Mouse (Mus musculus): Measurements from ENCODE around the gene Trmt1. TPM values are rescaled to one million over a fixed set of nuclear protein-coding genes. Genes with fewer than 3 reads are reported as not detected.

Trmt1 gene
- total RNA-seq, 1 experiment: 260 TPM

GRCm38 (mm10) chr8:84711312-84711711 is 25.2 kb downstream of the Trmt1 start:
- Histone ChIP-seq H3K4me3 (ENCODE audit: insufficient read depth in 1 of 2, low read depth in 1 of 2, low read length in 2 of 2, poor library complexity in 1 of 2, severe bottlenecking in 1 of 2) (no peak overlapping the region), H3K27ac (ENCODE audit: insufficient read depth, low read depth, low read length, poor library complexity, severe bottlenecking) (no peak overlapping the region), H3K9ac (ENCODE audit: insufficient read depth, low read depth, low read length, poor library complexity, severe bottlenecking) (no peak overlapping the region), H3K36me3 (ENCODE audit: control insufficient read depth, insufficient read depth, low read length, poor library complexity, severe bottlenecking) (no peaks in the 10 kb centered on the region), H3K4me1 (ENCODE audit: control insufficient read depth in 2 of 2, insufficient read depth in 2 of 2, low read length in 2 of 2, poor library complexity in 1 of 2) (peaks cover 1 to 28% of the 10 kb centered on the region in 2 experiments; a peak in 2 of 4 replicates), H3K9me3 (ENCODE audit: control insufficient read depth, insufficient read depth, low read depth, low read length) (no peaks in the 10 kb centered on the region)
- TF ChIP-seq CHD2 (IDR thresholded peaks at IDR 0.05; ENCODE audit: low read depth, low read length) (no peak), MAFK (IDR thresholded peaks at IDR 0.05; ENCODE audit: insufficient read depth, low read depth, low read length) (no peak), HCFC1 (IDR thresholded peaks at IDR 0.05; ENCODE audit: borderline replicate concordance, insufficient read depth, low read length) (no peak), ZC3H11A (IDR thresholded peaks at IDR 0.05; ENCODE audit: borderline replicate concordance, low read depth, low read length) (no peak), ZNF384 (IDR thresholded peaks at IDR 0.05; ENCODE audit: low read depth, low read length) (no peak)
- in situ Hi-C loops (cut with MboI; ENCODE audit: low sequenced_read_pairs in 2 of 2, unreplicated experiment in 2 of 2): no loop called here
- DNase-seq (ENCODE audit: low read depth, low spot score): no peak

DNA sequence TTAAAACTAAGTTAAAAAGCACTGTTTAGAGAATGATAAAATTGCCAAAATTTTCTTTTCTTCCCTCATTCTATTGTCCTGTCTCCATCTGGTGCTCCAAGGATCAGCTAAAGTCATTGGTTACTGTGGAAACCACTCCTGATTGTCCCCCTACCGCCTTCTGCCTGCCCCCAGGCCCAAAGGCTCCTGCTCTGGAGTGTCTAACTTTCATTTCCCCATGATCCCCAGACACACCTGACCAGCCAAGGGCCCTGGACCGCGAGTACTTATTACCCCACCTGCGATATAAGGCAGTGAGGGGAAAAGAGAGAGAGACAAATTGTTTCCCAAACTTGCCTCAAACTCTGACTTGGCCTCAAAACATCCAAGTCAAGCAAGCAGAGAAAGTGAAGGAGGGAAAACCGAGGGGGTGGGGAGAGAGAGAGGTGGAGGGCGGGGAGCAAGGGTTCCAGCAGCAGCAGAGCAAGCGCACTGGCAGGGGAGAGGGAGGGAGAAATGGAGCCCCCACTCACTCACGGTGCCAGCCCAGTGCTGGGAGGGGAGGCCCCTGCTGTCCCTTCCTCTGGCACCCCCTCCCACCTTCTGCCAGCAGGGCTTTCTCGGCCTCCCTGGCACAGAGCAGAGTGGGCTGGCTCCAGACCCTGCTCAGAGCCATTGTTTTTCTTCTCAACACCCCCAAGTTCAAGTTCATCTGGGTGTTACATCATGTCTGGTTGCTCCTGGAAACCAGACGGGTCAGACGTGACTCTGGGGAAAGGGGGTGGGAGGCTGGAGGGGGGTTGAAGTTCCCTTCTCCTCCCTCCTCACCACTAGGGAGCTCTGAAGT is 26.0 kb downstream of the Trmt1 start:
- no peak overlapping the region; a peak in 1 of 4 replicates for H3K4me3 ChIP-seq (ENCODE audit: insufficient read depth in 1 of 2, low read depth in 1 of 2, low read length in 2 of 2, poor library complexity in 1 of 2, severe bottlenecking in 1 of 2)
- H3K27ac ChIP-seq (ENCODE audit: insufficient read depth, low read depth, low read length, poor library complexity, severe bottlenecking): no peak overlapping the region
- DNase-seq (ENCODE audit: low read depth, low spot score): no peak
- TF ChIP-seq ZNF384 (IDR thresholded peaks at IDR 0.05; ENCODE audit: low read depth, low read length): no peak
- TF ChIP-seq MAFK (IDR thresholded peaks at IDR 0.05; ENCODE audit: insufficient read depth, low read depth, low read length): no peak
- TF ChIP-seq CHD2 (IDR thresholded peaks at IDR 0.05; ENCODE audit: low read depth, low read length): no peak
- no peak for TF ChIP-seq ZC3H11A (IDR thresholded peaks at IDR 0.05; ENCODE audit: borderline replicate concordance, low read depth, low read length)
- no peak for TF ChIP-seq HCFC1 (IDR thresholded peaks at IDR 0.05; ENCODE audit: borderline replicate concordance, insufficient read depth, low read length)
- H3K9ac ChIP-seq (ENCODE audit: insufficient read depth, low read depth, low read length, poor library complexity, severe bottlenecking): no peak overlapping the region
- no peaks in the 10 kb centered on the region for H3K36me3 ChIP-seq (ENCODE audit: control insufficient read depth, insufficient read depth, low read length, poor library complexity, severe bottlenecking)
- peaks cover 1 to 20% of the 10 kb centered on the region in 2 experiments; a peak in 2 of 4 replicates for H3K4me1 ChIP-seq (ENCODE audit: control insufficient read depth in 2 of 2, insufficient read depth in 2 of 2, low read length in 2 of 2, poor library complexity in 1 of 2)
- in situ Hi-C loops (cut with MboI; ENCODE audit: low sequenced_read_pairs in 2 of 2, unreplicated experiment in 2 of 2): no loop called here
- no peaks in the 10 kb centered on the region for H3K9me3 ChIP-seq (ENCODE audit: control insufficient read depth, insufficient read depth, low read depth, low read length)

DNA sequence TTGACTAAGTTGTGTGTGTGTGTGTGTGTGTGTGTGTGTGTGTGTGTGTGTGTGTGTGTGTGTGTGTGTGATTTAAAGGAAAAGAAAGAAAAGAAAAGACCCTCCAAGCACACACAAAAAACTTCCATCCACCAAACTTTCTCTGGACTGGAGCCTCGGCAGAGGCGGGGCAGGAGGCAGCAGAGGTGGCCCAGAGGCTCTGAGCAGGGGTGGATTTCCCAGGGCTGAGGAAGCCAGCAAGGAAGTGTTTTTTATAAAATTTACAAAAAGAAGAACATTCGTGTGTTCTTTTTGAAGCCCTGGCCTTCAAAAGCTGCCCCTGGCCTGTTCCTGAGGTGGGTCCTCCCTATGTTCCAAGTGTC is 26.6 kb downstream of the Trmt1 start:
- in situ Hi-C loops (cut with MboI; ENCODE audit: low sequenced_read_pairs in 2 of 2, unreplicated experiment in 2 of 2): no loop called here
- DNase-seq (ENCODE audit: low read depth, low spot score): no peak
- Histone ChIP-seq H3K9ac (ENCODE audit: insufficient read depth, low read depth, low read length, poor library complexity, severe bottlenecking) (no peak overlapping the region), H3K36me3 (ENCODE audit: control insufficient read depth, insufficient read depth, low read length, poor library complexity, severe bottlenecking) (no peaks in the 10 kb centered on the region), H3K4me3 (ENCODE audit: insufficient read depth in 1 of 2, low read depth in 1 of 2, low read length in 2 of 2, poor library complexity in 1 of 2, severe bottlenecking in 1 of 2) (no peak overlapping the region), H3K4me1 (ENCODE audit: control insufficient read depth in 2 of 2, insufficient read depth in 2 of 2, low read length in 2 of 2, poor library complexity in 1 of 2) (peaks cover 1 to 15% of the 10 kb centered on the region in 2 experiments; a peak in 2 of 4 replicates), H3K27ac (ENCODE audit: insufficient read depth, low read depth, low read length, poor library complexity, severe bottlenecking) (no peak overlapping the region), H3K9me3 (ENCODE audit: control insufficient read depth, insufficient read depth, low read depth, low read length) (no peaks in the 10 kb centered on the region)
- TF ChIP-seq ZNF384 (IDR thresholded peaks at IDR 0.05; ENCODE audit: low read depth, low read length) (no peak), ZC3H11A (IDR thresholded peaks at IDR 0.05; ENCODE audit: borderline replicate concordance, low read depth, low read length) (no peak), CHD2 (IDR thresholded peaks at IDR 0.05; ENCODE audit: low read depth, low read length) (no peak), MAFK (IDR thresholded peaks at IDR 0.05; ENCODE audit: insufficient read depth, low read depth, low read length) (no peak), HCFC1 (IDR thresholded peaks at IDR 0.05; ENCODE audit: borderline replicate concordance, insufficient read depth, low read length) (no peak)

DNA sequence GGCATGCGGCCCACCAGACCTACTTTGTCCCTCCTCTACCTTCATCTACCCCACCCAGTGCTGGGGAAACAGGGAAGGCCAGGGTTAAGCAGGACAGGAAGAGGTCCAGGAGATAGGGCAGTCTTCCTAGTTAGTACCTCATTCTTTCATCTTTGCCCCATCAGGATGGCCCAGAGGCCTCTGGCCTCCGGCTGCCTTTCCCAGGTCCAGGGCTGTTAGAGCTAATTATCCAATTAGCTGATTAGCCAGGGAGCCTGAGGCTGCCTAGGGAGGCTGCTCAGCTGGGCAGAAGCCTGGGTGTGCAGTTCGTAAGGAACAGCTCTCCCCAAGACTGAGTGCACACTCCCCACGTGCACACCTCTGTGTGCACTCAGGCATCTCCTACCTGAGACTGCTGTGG is 27.3 kb downstream of the Trmt1 start:
- Histone ChIP-seq H3K4me1 (ENCODE audit: control insufficient read depth in 2 of 2, insufficient read depth in 2 of 2, low read length in 2 of 2, poor library complexity in 1 of 2) (peaks cover 1 to 11% of the 10 kb centered on the region in 2 experiments; a peak in 1 of 4 replicates), H3K36me3 (ENCODE audit: control insufficient read depth, insufficient read depth, low read length, poor library complexity, severe bottlenecking) (no peaks in the 10 kb centered on the region), H3K27ac (ENCODE audit: insufficient read depth, low read depth, low read length, poor library complexity, severe bottlenecking) (no peak overlapping the region), H3K9me3 (ENCODE audit: control insufficient read depth, insufficient read depth, low read depth, low read length) (no peaks in the 10 kb centered on the region), H3K9ac (ENCODE audit: insufficient read depth, low read depth, low read length, poor library complexity, severe bottlenecking) (no peak overlapping the region), H3K4me3 (ENCODE audit: insufficient read depth in 1 of 2, low read depth in 1 of 2, low read length in 2 of 2, poor library complexity in 1 of 2, severe bottlenecking in 1 of 2) (no peak overlapping the region)
- in situ Hi-C loops (cut with MboI; ENCODE audit: low sequenced_read_pairs in 2 of 2, unreplicated experiment in 2 of 2): no loop called here
- TF ChIP-seq CHD2 (IDR thresholded peaks at IDR 0.05; ENCODE audit: low read depth, low read length): no peak
- no peak for TF ChIP-seq ZNF384 (IDR thresholded peaks at IDR 0.05; ENCODE audit: low read depth, low read length)
- no peak for TF ChIP-seq MAFK (IDR thresholded peaks at IDR 0.05; ENCODE audit: insufficient read depth, low read depth, low read length)
- no peak for TF ChIP-seq ZC3H11A (IDR thresholded peaks at IDR 0.05; ENCODE audit: borderline replicate concordance, low read depth, low read length)
- no peak for TF ChIP-seq HCFC1 (IDR thresholded peaks at IDR 0.05; ENCODE audit: borderline replicate concordance, insufficient read depth, low read length)
- DNase-seq (ENCODE audit: low read depth, low spot score): no peak

Data from ES-E14 (cell line).